In the genomic region with DNA sequence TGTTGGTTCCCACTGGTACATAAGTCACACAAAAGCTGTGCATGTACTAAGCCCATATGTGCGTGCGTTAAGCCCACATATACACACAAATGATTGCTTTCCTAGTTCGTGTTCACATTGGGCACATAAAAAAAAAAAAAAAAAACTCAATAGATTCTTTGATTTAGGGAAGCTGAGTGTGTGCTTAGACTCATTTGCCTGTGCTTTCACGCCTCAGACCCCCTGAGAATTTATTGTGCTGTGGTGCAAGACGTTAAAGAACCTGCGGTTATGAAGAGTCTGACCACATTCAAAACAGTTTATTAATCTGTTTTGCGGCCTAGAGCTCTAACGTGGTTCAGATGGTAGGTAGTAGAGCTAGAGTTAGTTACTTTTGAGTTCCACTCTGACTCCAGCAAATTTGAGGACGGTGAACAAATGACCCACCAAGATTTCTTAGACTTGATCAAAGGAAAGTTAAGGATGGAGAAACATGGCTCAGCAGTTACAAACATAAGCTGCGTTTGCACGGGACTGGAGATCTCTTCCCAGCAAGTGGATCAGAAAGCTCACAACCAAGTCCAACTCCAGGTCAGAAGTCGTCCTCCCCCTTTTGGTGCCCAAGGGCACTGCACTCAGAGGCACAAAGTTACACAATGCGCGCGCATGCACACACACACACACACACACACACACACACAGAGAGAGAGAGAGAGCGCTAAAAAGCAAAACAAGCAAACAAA, we compare ENCODE assay signal across 7 mouse cellular contexts. TPM values are rescaled to one million over a fixed set of nuclear protein-coding genes. Genes with fewer than 3 reads are reported as not detected.
DNase-seq lines count a peak whose midpoint lies in the region; ATAC-seq and TF ChIP-seq lines count a peak whose summit lies in the region.

No protein-coding gene starts in this region.

- WGBS in liver, adult 2 months: 86% methylated on average over 16 of the region's 16 CpGs
- 88% methylated on average over 16 of the region's 16 CpGs for WGBS in intestine, embryonic 15.5 days
- 80% methylated on average over 16 of the region's 16 CpGs for WGBS in neural tube, embryonic 15.5 days

- no peaks in the 10 kb centered on the region for H3K27me3 ChIP-seq in liver, adult 2 months (ENCODE audit: control insufficient read depth, insufficient read depth, low read length)
- no peaks in the 10 kb centered on the region for H3K27me3 ChIP-seq in intestine, embryonic 15.5 days (replicated peaks)
- no peaks in the 10 kb centered on the region for H3K27me3 ChIP-seq in neural tube, embryonic 15.5 days (replicated peaks)

- H3K9ac ChIP-seq in liver, adult 2 months (ENCODE audit: low read depth, low read length): no peak overlapping the region
- no peak overlapping the region for H3K9ac ChIP-seq in intestine, embryonic 15.5 days
- no peak overlapping the region for H3K9ac ChIP-seq in neural tube, embryonic 15.5 days (replicated peaks)

- ATAC-seq in intestine, embryonic 15.5 days: no peak
- ATAC-seq in neural tube, embryonic 15.5 days (ENCODE audit: low FRiP score): no peak

- 0 out of 2 replicates have a peak overlapping the region, but pooled peaks have one; percentile 72 for H3K27ac ChIP-seq in liver, adult 2 months (replicated peaks; ENCODE audit: insufficient read depth, low read depth, low read length)
- H3K27ac ChIP-seq in cortical plate, adult 2 months (ENCODE audit: insufficient read depth, low read length): no peak overlapping the region
- 0 out of 2 replicates have a peak overlapping the region, but pooled peaks have one; percentile 74 for H3K27ac ChIP-seq in intestine, embryonic 15.5 days
- peak overlapping the region; percentile 81; the same call in 1 of the 2 replicates for H3K27ac ChIP-seq in neural tube, embryonic 15.5 days (replicated peaks)

- peak; percentile 46; the same call in 1 of the 2 replicates for TF ChIP-seq CTCF in liver, adult 2 months (IDR thresholded peaks at IDR 0.05; ENCODE audit: low read depth, low read length)
- TF ChIP-seq CTCF in cortical plate, adult 2 months (IDR thresholded peaks at IDR 0.05; ENCODE audit: extremely low read depth, insufficient read depth, low read length): no peak

- H3K4me2 ChIP-seq in intestine, embryonic 15.5 days (replicated peaks): peak overlapping the region; percentile 81
- peak overlapping the region; percentile 89 for H3K4me2 ChIP-seq in neural tube, embryonic 15.5 days

- H3K4me1 ChIP-seq in liver, adult 2 months (ENCODE audit: control insufficient read depth, insufficient read depth, low read length): peaks cover 14% of the 10 kb centered on the region
- peaks cover 4% of the 10 kb centered on the region for H3K4me1 ChIP-seq in cortical plate, adult 2 months (ENCODE audit: control insufficient read depth, insufficient read depth, low read length)
- peaks cover 3% of the 10 kb centered on the region; the same call in 1 of the 2 replicates for H3K4me1 ChIP-seq in intestine, embryonic 15.5 days (replicated peaks)
- H3K4me1 ChIP-seq in neural tube, embryonic 15.5 days: peaks cover 30% of the 10 kb centered on the region

- no peak overlapping the region for H3K4me3 ChIP-seq in liver, adult 2 months (ENCODE audit: insufficient read depth, low read depth, low read length)
- H3K4me3 ChIP-seq in cortical plate, adult 2 months (ENCODE audit: insufficient read depth, low read length): peak overlapping the region; percentile 69; the same call in 1 of the 2 replicates
- no peak overlapping the region for H3K4me3 ChIP-seq in intestine, embryonic 15.5 days (replicated peaks)
- H3K4me3 ChIP-seq in neural tube, embryonic 15.5 days (replicated peaks): peak overlapping the region; percentile 65

- no peak for TF ChIP-seq POLR2A in liver, adult 2 months (IDR thresholded peaks at IDR 0.05; ENCODE audit: extremely low read depth, insufficient read depth, low read length)
- no peak for TF ChIP-seq POLR2A in cortical plate, adult 2 months (IDR thresholded peaks at IDR 0.05; ENCODE audit: extremely low read depth, insufficient read depth, low read length)

- no peaks in the 10 kb centered on the region for H3K9me3 ChIP-seq in intestine, embryonic 15.5 days
- no peaks in the 10 kb centered on the region for H3K9me3 ChIP-seq in neural tube, embryonic 15.5 days (replicated peaks)

- H3K36me3 ChIP-seq in liver, adult 2 months (ENCODE audit: control insufficient read depth, insufficient read depth, low read length): no peaks in the 10 kb centered on the region
- H3K36me3 ChIP-seq in intestine, embryonic 15.5 days: no peaks in the 10 kb centered on the region
- no peaks in the 10 kb centered on the region for H3K36me3 ChIP-seq in neural tube, embryonic 15.5 days

- DNase-seq in liver, adult 2 months (ENCODE audit: extremely low read depth, low read depth, low spot score): peak; percentile 72
- no peak for DNase-seq in liver
- DNase-seq in cerebellum, postnatal 14 days: no peak
- no peak for DNase-seq in thymus, postnatal 10 days (ENCODE audit: low spot score in 2 of 2)

- H3K79me2 ChIP-seq in liver, adult 2 months (ENCODE audit: control insufficient read depth, insufficient read depth, low read length): peaks cover 15% of the 10 kb centered on the region

RNA-seq across cellular contexts. Expression of a gene that starts 1.2 kb away (rescaled TPM):
- 43.3 and 46.7 TPM in 2 replicates for total RNA-seq in liver, adult 2 months (2014; rRNA removed)
- 4.9 and 6.3 TPM in 2 replicates for polyA plus RNA-seq in liver, adult 2 months (2012; rRNA removed)
- 10.2 and 10.4 TPM in 2 replicates for polyA plus RNA-seq in cortical plate, adult 2 months (2012; rRNA removed)
- 3.3 and 3.9 TPM in 2 replicates for polyA plus RNA-seq in intestine, embryonic 15.5 days (2015; fragmentation: Nextera tagmentation; extraction: Ambion mirVana)
- polyA plus RNA-seq in neural tube, embryonic 15.5 days (2015; fragmentation: Nextera tagmentation; extraction: Ambion mirVana): 5.6 and 7.3 TPM in 2 replicates

RNA-seq across cellular contexts. Expression of a gene that starts 22.4 kb away (rescaled TPM):
- 29.5 and 33.3 TPM in 2 replicates for total RNA-seq in liver, adult 2 months (2014; rRNA removed)
- 5.7 and 7.1 TPM in 2 replicates for polyA plus RNA-seq in liver, adult 2 months (2012; rRNA removed)
- 75.9 and 79.4 TPM in 2 replicates for polyA plus RNA-seq in cortical plate, adult 2 months (2012; rRNA removed)
- polyA plus RNA-seq in intestine, embryonic 15.5 days (2015; fragmentation: Nextera tagmentation; extraction: Ambion mirVana): 148 and 164 TPM in 2 replicates
- 158 and 164 TPM in 2 replicates for polyA plus RNA-seq in neural tube, embryonic 15.5 days (2015; fragmentation: Nextera tagmentation; extraction: Ambion mirVana)

Comparison
In these comparisons a context has a peak if more than half of its experiments do, and no peak if none do; other contexts are left out.
1. H3K4me3 ChIP-seq: peak in cortical plate, adult 2 months (single experiment) and neural tube, embryonic 15.5 days (single experiment); none in liver, adult 2 months (single experiment) and intestine, embryonic 15.5 days (single experiment).